Mouse (Mus musculus) liver, postnatal 0 days (tissue): ENCODE results near the gene Myo18b. TPM values are rescaled to one million over a fixed set of nuclear protein-coding genes. Genes with fewer than 3 reads are reported as not detected.
A peak's percentile ranks its signal among the peaks of the same experiment; 100 is the strongest.

Source experiments
- ATAC-seq: fragments of 200-750 bp; cut with Nextera tagmentation; 2 replicates; pipeline ENCODE4 v1.8.0; 2017; ENCODE audit warnings: mild to moderate bottlenecking, moderate library complexity
- DNase-seq: peaks from one replicate; pipeline ENCODE4 v3.0.0-alpha.2; 2016
- H3K27ac ChIP-seq: fragments of 300-500 bp; sonication (generic); 2 replicates; pipeline ENCODE4 v1.5.1; 2014; ENCODE audit warnings: antibody characterized with exemption, moderate library complexity, mild to moderate bottlenecking, low read depth
- H3K27me3 ChIP-seq: fragments of 300-500 bp; sonication (generic); 2 replicates; pipeline ENCODE4 v1.6.1; 2014; ENCODE audit warnings: low read length, control low read depth, mixed read lengths; ENCODE audit not compliant: insufficient read depth
- H3K36me3 ChIP-seq: fragments of 300-500 bp; sonication (generic); replicated peaks from 2 replicates; pipeline ENCODE4 v1.6.1; 2014; ENCODE audit warnings: mild to moderate bottlenecking, control low read depth, low read length, moderate library complexity, mixed read lengths; ENCODE audit not compliant: insufficient read depth
- H3K4me1 ChIP-seq: fragments of 300-500 bp; sonication (generic); 2 replicates; pipeline ENCODE4 v1.6.1; 2014; ENCODE audit warnings: antibody characterized with exemption, mild to moderate bottlenecking, control low read depth; ENCODE audit not compliant: insufficient read depth
- H3K4me2 ChIP-seq: fragments of 300-500 bp; sonication (generic); 2 replicates; pipeline ENCODE4 v1.6.1; 2014; ENCODE audit warnings: low read depth, mild to moderate bottlenecking, low read length, moderate library complexity, mixed read lengths
- H3K4me3 ChIP-seq: fragments of 300-500 bp; sonication (generic); 2 replicates; pipeline ENCODE4 v1.5.1; 2014; ENCODE audit warnings: low read depth, low read length
- H3K9ac ChIP-seq: fragments of 300-500 bp; sonication (generic); replicated peaks from 2 replicates; pipeline ENCODE4 v1.6.1; 2014; ENCODE audit warnings: mild to moderate bottlenecking, moderate library complexity
- H3K9me3 ChIP-seq: fragments of 300-500 bp; sonication (generic); 2 replicates; pipeline ENCODE4 v1.6.1; 2016; ENCODE audit warnings: mild to moderate bottlenecking, control low read depth, low read length, mixed read lengths
- CTCF ChIP-seq: sonication (generic); IDR thresholded peaks from 2 replicates; pipeline ENCODE4 v1.5.1; 2016; ENCODE audit warnings: antibody characterized with exemption, low read depth
- EP300 ChIP-seq: IDR thresholded peaks from 2 replicates; pipeline ENCODE4 v1.6.1; 2016; ENCODE audit warnings: antibody characterized with exemption, low read depth, mild to moderate bottlenecking
- WGBS: fragments of 180-500 bp; shearing (Covaris S2); extraction: QIAGEN DNeasy Blood & Tissue Kit; methylation state at CpG from one replicate; pipeline ENCODE4 v1.1.7; 2014; ENCODE audit not compliant: insufficient replicate concordance; 5-methylcytosine and 5-hydroxymethylcytosine counted together
- polyA plus RNA-seq: library from polyadenylated mRNA; unstranded; fragments of >200 nt; fragmentation: Nextera tagmentation; extraction: Ambion mirVana; gene quantifications from 2 replicates; pipeline ENCODE4 v1.2.1, GENCODE M21; 2015

The Myo18b gene
- polyA plus RNA-seq, 1 experiment from 2014 or later = not detected

GRCm38 (mm10) chr5:112781231-112781630 is 114.9 kb downstream of the Myo18b start:
- H3K27ac ChIP-seq = no peak overlapping the region
- no peak overlapping the region for H3K4me3 ChIP-seq
- H3K9me3 ChIP-seq = no peaks in the 10 kb centered on the region
- no peak overlapping the region for H3K9ac ChIP-seq
- WGBS = 71% methylated on average over 4 of the region's 4 CpGs
- no peaks in the 10 kb centered on the region for H3K27me3 ChIP-seq
- no peaks in the 10 kb centered on the region for H3K36me3 ChIP-seq
- no peak overlapping the region for H3K4me2 ChIP-seq
- no peak for TF ChIP-seq CTCF
- no peak for TF ChIP-seq EP300
- H3K4me1 ChIP-seq = no peaks in the 10 kb centered on the region
- DNase-seq (no peak), ATAC-seq (no peak)

- ATAC-seq = no peak
- 71% methylated on average over 5 of the region's 5 CpGs for WGBS
- H3K9me3 ChIP-seq = no peaks in the 10 kb centered on the region
- no peak overlapping the region for H3K4me3 ChIP-seq
- H3K36me3 ChIP-seq = no peaks in the 10 kb centered on the region
- DNase-seq = no peak
- no peak overlapping the region for H3K27ac ChIP-seq
- H3K27me3 ChIP-seq = no peaks in the 10 kb centered on the region
- no peak overlapping the region for H3K9ac ChIP-seq
- H3K4me2 ChIP-seq = no peak overlapping the region
- no peak for TF ChIP-seq EP300
- no peak for TF ChIP-seq CTCF
- no peaks in the 10 kb centered on the region for H3K4me1 ChIP-seq
Measured at GRCm38 (mm10) chr5:112780383-112780782, 115.8 kb downstream of the Myo18b start.

DNA sequence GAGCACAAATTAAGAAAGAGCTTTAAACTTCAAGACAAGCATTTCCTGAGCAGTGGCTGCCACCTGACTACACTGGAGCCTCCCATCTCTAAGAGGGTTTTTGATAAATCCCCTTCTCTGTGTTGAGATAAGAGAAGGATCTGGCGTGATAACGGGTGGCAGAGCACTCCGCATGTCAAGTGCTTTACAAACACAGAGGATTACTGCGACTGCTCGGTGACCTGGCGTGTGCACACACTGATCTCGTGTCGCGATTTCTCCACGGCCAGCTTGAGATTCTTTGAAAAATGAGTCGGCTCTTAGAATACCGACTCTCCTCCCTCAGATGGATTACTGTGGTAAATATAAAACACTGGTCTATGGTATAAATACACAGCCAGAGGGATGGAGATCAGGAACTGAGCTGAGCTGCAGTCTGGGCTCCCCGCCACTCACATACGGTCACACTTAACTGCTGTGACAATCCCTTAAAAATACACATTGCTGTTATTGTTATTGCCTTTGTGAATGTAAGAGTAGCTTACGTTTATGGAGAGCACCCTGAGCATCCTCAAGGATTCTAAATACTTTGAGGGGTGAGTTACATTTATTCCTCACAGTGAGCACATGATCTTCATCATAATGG is 119.3 kb downstream of the Myo18b start:
- no peak for TF ChIP-seq CTCF
- no peak overlapping the region for H3K4me2 ChIP-seq
- H3K27ac ChIP-seq = no peak overlapping the region
- H3K9me3 ChIP-seq = no peaks in the 10 kb centered on the region
- no peak overlapping the region for H3K9ac ChIP-seq
- WGBS = 55% methylated on average over 15 of the region's 15 CpGs
- DNase-seq (no peak), ATAC-seq (no peak)
- no peaks in the 10 kb centered on the region for H3K4me1 ChIP-seq
- H3K27me3 ChIP-seq = no peaks in the 10 kb centered on the region
- no peaks in the 10 kb centered on the region for H3K36me3 ChIP-seq
- no peak overlapping the region for H3K4me3 ChIP-seq

- WGBS = 48% methylated on average over 4 of the region's 4 CpGs
- Histone ChIP-seq H3K9me3 (no peaks in the 10 kb centered on the region; the same call in 1 of the 2 replicates), H3K4me2 (no peak overlapping the region), H3K9ac (no peak overlapping the region), H3K27me3 (no peaks in the 10 kb centered on the region), H3K27ac (no peak overlapping the region), H3K4me3 (no peak overlapping the region), H3K4me1 (peaks cover 10% of the 10 kb centered on the region), H3K36me3 (no peaks in the 10 kb centered on the region)
- TF ChIP-seq EP300 (no peak), CTCF (no peak)
- DNase-seq = no peak
- no peak for ATAC-seq
Measured at GRCm38 (mm10) chr5:112773429-112773828, 122.7 kb downstream of the Myo18b start.

GRCm38 (mm10) chr5:112771376-112771901 is 124.7 kb downstream of the Myo18b start:
- WGBS = 46% methylated on average over 6 of the region's 6 CpGs
- Histone ChIP-seq H3K9ac (no peak overlapping the region), H3K4me2 (no peak overlapping the region), H3K9me3 (no peaks in the 10 kb centered on the region; the same call in 1 of the 2 replicates), H3K4me3 (no peak overlapping the region), H3K27ac (no peak overlapping the region), H3K4me1 (peaks cover 10% of the 10 kb centered on the region), H3K27me3 (no peaks in the 10 kb centered on the region), H3K36me3 (no peaks in the 10 kb centered on the region)
- ATAC-seq (0 out of 2 replicates have a peak, but pooled peaks have one; percentile 16), DNase-seq (peak; percentile 23)
- TF ChIP-seq EP300 (no peak), CTCF (no peak)

- no peak for DNase-seq
Measured at GRCm38 (mm10) chr5:112769721-112770119, 126.4 kb downstream of the Myo18b start.

More at GRCm38 (mm10) chr5:112769721-112770119, 126.4 kb downstream of the Myo18b start:
- peaks cover 10% of the 10 kb centered on the region for H3K4me1 ChIP-seq
- H3K36me3 ChIP-seq = no peaks in the 10 kb centered on the region
- H3K9ac ChIP-seq = no peak overlapping the region
- no peak for ATAC-seq
- no peaks in the 10 kb centered on the region for H3K27me3 ChIP-seq
- TF ChIP-seq CTCF (no peak), EP300 (no peak)
- 22% methylated on average over 4 of the region's 4 CpGs for WGBS
- H3K27ac ChIP-seq = no peak overlapping the region
- H3K4me3 ChIP-seq = no peak overlapping the region
- no peaks in the 10 kb centered on the region; the same call in 1 of the 2 replicates for H3K9me3 ChIP-seq
- H3K4me2 ChIP-seq = 0 out of 2 replicates have a peak overlapping the region, but pooled peaks have one; percentile 18
